Mouse (Mus musculus): ENCODE data around the gene Ano1. TPM values are rescaled to one million over a fixed set of nuclear protein-coding genes. Genes with fewer than 3 reads are reported as not detected.

Ano1 gene
- polyA plus RNA-seq, 1 experiment from 2014 or later, result 3.3 TPM

- H3K4me1 ChIP-seq, result peaks cover 21% of the 10 kb centered on the region
- no peak overlapping the region for H3K9ac ChIP-seq
- WGBS, result 10% methylated on average over 10 of the region's 10 CpGs
- no peaks in the 10 kb centered on the region for H3K36me3 ChIP-seq
- peak; percentile 92 for ATAC-seq (ENCODE audit: low FRiP score, low read depth)
- no peaks in the 10 kb centered on the region; the same call in 1 of the 2 replicates for H3K27me3 ChIP-seq (replicated peaks)
- no peak overlapping the region for H3K4me3 ChIP-seq
- peak overlapping the region; percentile 24; the same call in 1 of the 2 replicates for H3K4me2 ChIP-seq (replicated peaks)
- no peaks in the 10 kb centered on the region for H3K9me3 ChIP-seq
- peak overlapping the region; percentile 65 for H3K27ac ChIP-seq
Observed at GRCm38 (mm10) chr7:144653681-144654425, 97.9 kb downstream of the Ano1 start.

- Histone ChIP-seq H3K4me3 (no peak overlapping the region), H3K4me2 (replicated peaks) (no peak overlapping the region), H3K4me1 (no peaks in the 10 kb centered on the region), H3K36me3 (no peaks in the 10 kb centered on the region), H3K27ac (no peak overlapping the region), H3K9me3 (no peaks in the 10 kb centered on the region), H3K9ac (no peak overlapping the region), H3K27me3 (replicated peaks) (no peaks in the 10 kb centered on the region)
- WGBS, result 77% methylated on average over 5 of the region's 5 CpGs
- ATAC-seq (ENCODE audit: low FRiP score, low read depth), result no peak
Observed at GRCm38 (mm10) chr7:144647547-144647946, 104.2 kb downstream of the Ano1 start.

GRCm38 (mm10) chr7:144640817-144641216, 111.0 kb downstream of the Ano1 start:
- Histone ChIP-seq H3K36me3 (no peaks in the 10 kb centered on the region), H3K4me2 (replicated peaks) (no peak overlapping the region), H3K9ac (no peak overlapping the region), H3K27me3 (replicated peaks) (0 out of 2 replicates have a peak, but pooled peaks cover 3% of the 10 kb centered on the region), H3K9me3 (no peaks in the 10 kb centered on the region), H3K4me1 (peaks cover 11% of the 10 kb centered on the region; the same call in 1 of the 2 replicates), H3K27ac (no peak overlapping the region), H3K4me3 (no peak overlapping the region)
- no peak for ATAC-seq (ENCODE audit: low FRiP score, low read depth)
- WGBS, result 52% methylated on average over 1 of the region's 1 CpGs

- 0 out of 2 replicates have a peak, but pooled peaks cover 3% of the 10 kb centered on the region for H3K27me3 ChIP-seq (replicated peaks)
- H3K4me1 ChIP-seq, result peaks cover 12% of the 10 kb centered on the region; the same call in 1 of the 2 replicates
Observed at GRCm38 (mm10) chr7:144636000-144636399, 115.8 kb downstream of the Ano1 start.

GRCm38 (mm10) chr7:144634875-144635274, 116.9 kb downstream of the Ano1 start:
- no peaks in the 10 kb centered on the region for H3K36me3 ChIP-seq
- H3K27me3 ChIP-seq (replicated peaks), result 0 out of 2 replicates have a peak, but pooled peaks cover 4% of the 10 kb centered on the region

More at GRCm38 (mm10) chr7:144636000-144636399, 115.8 kb downstream of the Ano1 start:
- Histone ChIP-seq H3K27ac (no peak overlapping the region), H3K9me3 (no peaks in the 10 kb centered on the region), H3K9ac (no peak overlapping the region), H3K4me2 (replicated peaks) (no peak overlapping the region), H3K4me3 (no peak overlapping the region), H3K36me3 (no peaks in the 10 kb centered on the region)
- WGBS, result 54% methylated on average over 2 of the region's 2 CpGs
- ATAC-seq (ENCODE audit: low FRiP score, low read depth), result no peak

GRCm38 (mm10) chr7:144634450-144634849, 117.3 kb downstream of the Ano1 start:
- Histone ChIP-seq H3K9ac (no peak overlapping the region), H3K9me3 (no peaks in the 10 kb centered on the region), H3K27ac (no peak overlapping the region), H3K4me2 (replicated peaks) (no peak overlapping the region), H3K4me1 (peaks cover 14% of the 10 kb centered on the region; the same call in 1 of the 2 replicates), H3K4me3 (no peak overlapping the region), H3K27me3 (replicated peaks) (0 out of 2 replicates have a peak, but pooled peaks cover 6% of the 10 kb centered on the region), H3K36me3 (no peaks in the 10 kb centered on the region)
- 69% methylated on average over 3 of the region's 3 CpGs for WGBS
- ATAC-seq (ENCODE audit: low FRiP score, low read depth), result no peak

More at GRCm38 (mm10) chr7:144634875-144635274, 116.9 kb downstream of the Ano1 start:
- Histone ChIP-seq H3K9me3 (no peaks in the 10 kb centered on the region), H3K4me2 (replicated peaks) (no peak overlapping the region), H3K4me1 (peaks cover 9% of the 10 kb centered on the region; the same call in 1 of the 2 replicates), H3K9ac (no peak overlapping the region), H3K27ac (no peak overlapping the region), H3K4me3 (no peak overlapping the region)
- ATAC-seq (ENCODE audit: low FRiP score, low read depth), result no peak
- WGBS, result 79% methylated on average over 6 of the region's 6 CpGs

GRCm38 (mm10) chr7:144632321-144632720, 119.5 kb downstream of the Ano1 start:
- Histone ChIP-seq H3K36me3 (no peaks in the 10 kb centered on the region), H3K4me2 (replicated peaks) (no peak overlapping the region), H3K27ac (no peak overlapping the region), H3K9ac (no peak overlapping the region), H3K4me1 (peaks cover 34% of the 10 kb centered on the region), H3K27me3 (replicated peaks) (0 out of 2 replicates have a peak, but pooled peaks cover 3% of the 10 kb centered on the region), H3K9me3 (no peaks in the 10 kb centered on the region), H3K4me3 (no peak overlapping the region)
- ATAC-seq (ENCODE audit: low FRiP score, low read depth), result no peak

GRCm38 (mm10) chr7:144630622-144631021, 121.2 kb downstream of the Ano1 start:
- H3K4me1 ChIP-seq, result peaks cover 27% of the 10 kb centered on the region
- H3K9ac ChIP-seq, result no peak overlapping the region
- H3K4me3 ChIP-seq, result no peak overlapping the region
- H3K9me3 ChIP-seq, result no peaks in the 10 kb centered on the region
- 88% methylated on average over 3 of the region's 3 CpGs for WGBS
- H3K27me3 ChIP-seq (replicated peaks), result 0 out of 2 replicates have a peak, but pooled peaks cover 3% of the 10 kb centered on the region
- no peak overlapping the region for H3K4me2 ChIP-seq (replicated peaks)
- no peaks in the 10 kb centered on the region for H3K36me3 ChIP-seq
- no peak overlapping the region for H3K27ac ChIP-seq
- no peak for ATAC-seq (ENCODE audit: low FRiP score, low read depth)

- Histone ChIP-seq H3K27ac (no peak overlapping the region), H3K4me1 (peaks cover 27% of the 10 kb centered on the region), H3K4me3 (no peak overlapping the region), H3K9ac (no peak overlapping the region), H3K9me3 (no peaks in the 10 kb centered on the region), H3K27me3 (replicated peaks) (0 out of 2 replicates have a peak, but pooled peaks cover 3% of the 10 kb centered on the region), H3K4me2 (replicated peaks) (no peak overlapping the region), H3K36me3 (no peaks in the 10 kb centered on the region)
- 9% methylated on average over 3 of the region's 3 CpGs for WGBS
- peak; percentile 81 for ATAC-seq (ENCODE audit: low FRiP score, low read depth)
Observed at GRCm38 (mm10) chr7:144628334-144628915, 123.3 kb downstream of the Ano1 start.

GRCm38 (mm10) chr7:144627606-144628333, 124.0 kb downstream of the Ano1 start:
- H3K4me3 ChIP-seq, result no peak overlapping the region

GRCm38 (mm10) chr7:144626042-144626441, 125.7 kb downstream of the Ano1 start:
- H3K27ac ChIP-seq, result no peak overlapping the region
- no peaks in the 10 kb centered on the region for H3K36me3 ChIP-seq
- no peak overlapping the region for H3K4me3 ChIP-seq
- 88% methylated on average over 2 of the region's 2 CpGs for WGBS
- no peak for ATAC-seq (ENCODE audit: low FRiP score, low read depth)
- H3K9me3 ChIP-seq, result no peaks in the 10 kb centered on the region
- H3K27me3 ChIP-seq (replicated peaks), result 0 out of 2 replicates have a peak, but pooled peaks cover 3% of the 10 kb centered on the region
- H3K4me2 ChIP-seq (replicated peaks), result no peak overlapping the region
- no peak overlapping the region for H3K9ac ChIP-seq
- H3K4me1 ChIP-seq, result peaks cover 27% of the 10 kb centered on the region

More at GRCm38 (mm10) chr7:144627606-144628333, 124.0 kb downstream of the Ano1 start:
- no peaks in the 10 kb centered on the region for H3K9me3 ChIP-seq
- 0 out of 2 replicates have a peak, but pooled peaks cover 3% of the 10 kb centered on the region for H3K27me3 ChIP-seq (replicated peaks)
- H3K9ac ChIP-seq, result no peak overlapping the region
- WGBS, result 10% methylated on average over 13 of the region's 13 CpGs
- no peak overlapping the region for H3K4me2 ChIP-seq (replicated peaks)
- H3K27ac ChIP-seq, result no peak overlapping the region
- H3K36me3 ChIP-seq, result no peaks in the 10 kb centered on the region
- ATAC-seq (ENCODE audit: low FRiP score, low read depth), result peak; percentile 72
- H3K4me1 ChIP-seq, result peaks cover 27% of the 10 kb centered on the region

Data from neural tube, embryonic 12.5 days (tissue).